Mouse (Mus musculus) thymus, postnatal 25 days (tissue): Measurements from ENCODE around the gene Slc37a2.

ENCODE experiments used
- DNase-seq: peaks from one replicate; pipeline ENCODE4 v3.0.0; 2022

The Slc37a2 gene

DNA sequence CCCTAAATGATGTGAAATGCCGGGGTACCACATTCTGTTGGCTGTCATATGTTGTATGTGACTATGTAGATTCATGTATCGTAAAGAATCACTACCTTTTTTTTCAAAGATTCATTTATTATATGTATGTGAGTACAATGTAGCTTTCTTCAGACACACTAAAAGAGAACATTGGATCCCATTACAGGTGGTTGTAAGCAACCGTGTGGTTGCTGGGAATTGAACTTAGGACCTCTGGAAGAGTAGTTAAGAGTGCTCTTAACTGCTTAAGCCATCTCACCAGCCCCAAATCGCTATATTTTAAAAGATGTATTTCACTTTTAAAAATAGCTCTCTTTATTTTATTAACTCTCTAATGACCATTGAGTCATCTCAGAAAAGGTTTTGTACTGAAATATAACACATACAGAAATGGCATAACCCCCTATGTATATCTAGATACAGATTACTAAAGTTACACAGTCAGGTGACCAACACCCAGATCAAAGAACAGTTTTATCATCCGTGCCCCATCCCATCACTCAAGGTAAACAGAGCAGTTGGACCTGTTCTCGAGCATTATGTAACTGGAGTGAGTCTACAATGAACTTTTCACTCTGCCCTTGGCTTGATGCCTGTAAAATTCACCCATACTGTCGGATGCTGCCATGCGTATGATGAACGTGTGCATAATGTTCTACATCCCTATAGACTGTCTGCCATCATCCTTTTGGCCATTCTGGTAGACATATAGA lies 41.0 kb downstream of the Slc37a2 start:
- no peak for DNase-seq

DNA sequence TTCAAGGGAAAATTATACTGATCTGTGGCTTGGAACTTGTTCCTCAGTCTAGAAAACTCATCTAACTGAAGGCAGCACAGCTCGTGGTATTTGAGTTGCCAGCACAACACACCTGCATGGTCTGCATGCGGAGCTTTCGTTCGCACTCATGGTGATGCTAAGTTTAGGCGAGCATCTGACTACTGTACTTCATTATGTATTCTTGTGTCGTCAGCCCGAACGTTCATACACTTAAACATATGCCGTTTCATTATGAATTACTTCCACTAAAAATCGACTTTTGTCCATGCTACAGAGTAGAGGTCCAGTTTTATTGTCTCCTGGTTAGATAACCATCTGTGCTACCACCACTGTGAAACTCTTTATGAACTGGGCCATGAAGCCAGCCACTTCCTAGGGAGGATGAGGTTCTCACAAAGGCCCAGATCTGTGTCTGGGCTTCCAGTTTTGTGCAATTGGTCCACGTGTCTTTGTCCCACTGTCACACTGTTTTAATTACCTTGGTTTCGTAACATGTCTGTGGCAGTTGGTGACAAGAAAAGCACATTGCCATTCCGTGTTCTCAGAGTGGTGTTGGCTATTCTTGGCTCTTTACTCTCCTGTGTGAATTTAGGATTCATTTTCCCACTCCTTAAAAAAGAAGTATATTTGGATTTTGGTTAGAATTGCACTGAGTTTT lies 42.3 kb downstream of the Slc37a2 start:
- DNase-seq, result no peak

DNA sequence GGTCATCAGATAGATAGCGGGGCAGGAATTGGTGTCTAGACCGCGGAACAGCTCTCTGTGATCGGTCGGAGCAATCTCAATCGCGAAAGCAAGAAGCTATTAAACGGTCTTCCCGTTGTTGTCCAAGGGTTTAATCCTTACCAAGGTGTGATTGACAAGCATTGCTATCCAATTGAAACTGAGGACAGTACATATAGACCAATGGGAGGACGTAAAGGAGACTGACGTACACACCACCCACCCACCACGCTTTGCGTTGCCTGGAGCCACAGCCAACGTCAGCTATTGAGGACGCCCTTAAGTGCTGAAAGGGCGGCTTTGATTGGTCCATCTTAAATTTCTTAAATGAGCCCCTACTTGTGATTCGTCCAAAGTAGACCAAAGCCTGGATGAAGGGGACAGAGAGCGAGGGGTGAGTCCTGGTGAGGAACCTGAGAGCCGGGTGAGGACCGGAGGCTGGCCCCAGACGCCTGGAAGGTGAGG lies 47.6 kb downstream of the Slc37a2 start, which contains the start of gene Tmem218:
Tmem218 (plus strand) TSS at position 295 of the 483 bp plus-strand sequence.
- DNase-seq, result peak; percentile 90

DNA sequence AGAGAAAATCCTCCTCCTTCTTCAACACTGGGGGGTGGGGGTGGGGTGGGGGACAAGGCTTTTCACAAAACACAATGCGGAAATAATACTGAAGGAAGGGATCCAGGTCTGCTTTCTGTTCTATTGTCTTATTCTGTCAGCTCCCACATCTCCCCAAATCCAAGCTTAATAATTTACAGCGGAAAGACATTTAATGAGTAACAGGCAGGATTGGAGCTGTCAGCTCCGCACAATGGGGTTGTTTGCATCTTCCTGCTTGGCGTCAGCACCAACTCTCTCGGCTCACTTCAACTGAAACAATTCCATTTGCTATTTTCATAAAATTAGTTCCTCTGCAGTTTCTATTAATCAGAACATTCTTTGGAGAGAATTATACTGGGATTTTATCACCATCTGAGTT lies 51.7 kb downstream of the Slc37a2 start:
- DNase-seq, result no peak

DNA sequence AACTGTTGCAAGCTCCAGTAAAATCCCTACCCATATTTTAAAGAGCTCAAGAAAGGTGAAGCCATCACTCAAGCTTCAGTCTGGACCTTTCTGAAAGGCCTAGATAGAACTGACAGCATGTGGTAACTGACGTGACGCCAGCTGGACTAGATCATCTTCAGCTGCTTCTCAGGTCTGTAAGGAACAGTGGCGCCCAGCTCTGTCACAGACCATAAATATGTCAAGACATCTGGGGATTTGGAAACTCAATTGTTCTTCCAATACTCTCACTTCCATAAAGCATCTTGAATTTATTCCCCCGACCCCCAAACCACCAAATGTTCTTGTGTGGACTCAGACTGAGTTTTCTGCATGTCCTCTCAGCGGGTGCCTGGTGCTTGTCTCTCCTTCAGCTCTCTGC lies 55.1 kb downstream of the Slc37a2 start:
- DNase-seq, result no peak

DNA sequence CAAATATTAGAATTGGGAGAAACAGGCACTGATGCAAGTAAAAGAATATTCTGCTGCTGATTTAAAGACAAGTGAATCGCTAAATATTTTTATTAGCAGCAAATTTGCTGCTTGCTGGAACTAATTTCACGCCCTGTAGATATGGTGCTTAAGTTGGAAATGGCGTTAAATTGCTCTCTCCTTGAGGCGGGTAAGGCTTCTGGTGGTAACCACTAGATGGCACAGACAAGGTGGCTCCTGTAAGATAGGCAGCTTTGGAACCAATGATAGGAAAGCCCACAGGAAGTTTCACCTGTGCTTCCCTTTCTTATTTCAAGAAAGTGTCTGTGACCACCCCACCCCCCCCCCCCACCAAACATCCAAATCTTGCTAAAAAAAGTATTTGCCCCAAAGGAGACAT lies 58.5 kb downstream of the Slc37a2 start:
- DNase-seq, result no peak

DNA sequence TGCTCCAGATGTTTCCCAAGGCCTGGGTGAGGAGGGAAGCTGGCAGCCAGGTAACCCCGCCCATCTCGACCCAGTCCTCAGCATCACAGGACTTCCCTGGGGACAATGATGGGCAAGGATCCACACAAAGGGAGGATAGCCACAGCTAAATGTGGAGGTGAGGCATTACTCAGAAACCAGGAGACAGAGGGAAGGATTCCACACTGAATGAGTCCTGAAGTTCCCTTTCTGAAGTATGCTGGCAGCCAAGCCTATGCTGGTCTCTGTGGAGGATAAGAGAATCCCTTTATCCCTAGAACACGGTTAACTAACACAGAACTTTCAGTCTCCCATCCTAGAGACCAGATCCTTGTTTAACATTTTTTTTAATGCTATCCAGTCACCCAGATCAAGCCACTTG lies 67.5 kb downstream of the Slc37a2 start:
- DNase-seq, result no peak

DNA sequence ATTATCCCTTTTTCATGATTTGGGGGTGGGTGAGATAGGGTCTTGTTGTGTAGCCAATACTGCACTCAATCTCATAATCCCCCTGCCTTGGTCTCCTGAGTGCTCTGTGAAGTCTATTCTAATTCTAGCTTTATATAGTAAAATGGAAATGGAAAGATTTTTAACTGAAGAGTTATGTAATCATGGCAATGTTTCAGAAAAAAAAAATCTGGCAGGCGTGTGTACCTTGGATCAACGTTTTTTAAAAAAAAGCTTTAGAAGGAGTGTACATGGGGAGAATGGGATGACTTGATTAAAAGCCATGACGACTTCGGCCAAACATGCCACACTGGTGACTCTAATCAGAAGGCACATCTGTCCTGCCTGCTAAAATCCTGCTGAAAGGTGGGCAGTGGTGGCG lies 68.1 kb downstream of the Slc37a2 start:
- no peak for DNase-seq

DNA sequence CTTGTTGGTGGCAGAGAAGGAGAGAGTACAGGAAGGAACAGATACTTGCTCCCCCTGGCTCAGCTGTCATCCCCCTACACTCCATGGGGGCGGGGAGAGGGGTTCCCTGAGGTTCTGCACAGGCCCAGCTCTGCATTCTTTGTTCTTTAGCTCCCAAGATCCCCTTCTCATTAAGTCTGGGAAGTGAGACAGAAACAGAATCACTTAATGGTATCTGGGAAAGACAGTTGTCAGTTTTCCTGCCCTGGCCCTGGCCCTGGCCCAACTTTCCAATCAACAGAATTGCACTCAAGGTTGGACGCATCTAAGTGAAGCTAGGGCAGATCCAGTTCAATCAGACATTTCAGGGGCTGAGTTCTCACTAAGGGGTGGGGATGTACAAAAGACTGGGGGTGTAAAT lies 72.4 kb downstream of the Slc37a2 start:
- no peak for DNase-seq

DNA sequence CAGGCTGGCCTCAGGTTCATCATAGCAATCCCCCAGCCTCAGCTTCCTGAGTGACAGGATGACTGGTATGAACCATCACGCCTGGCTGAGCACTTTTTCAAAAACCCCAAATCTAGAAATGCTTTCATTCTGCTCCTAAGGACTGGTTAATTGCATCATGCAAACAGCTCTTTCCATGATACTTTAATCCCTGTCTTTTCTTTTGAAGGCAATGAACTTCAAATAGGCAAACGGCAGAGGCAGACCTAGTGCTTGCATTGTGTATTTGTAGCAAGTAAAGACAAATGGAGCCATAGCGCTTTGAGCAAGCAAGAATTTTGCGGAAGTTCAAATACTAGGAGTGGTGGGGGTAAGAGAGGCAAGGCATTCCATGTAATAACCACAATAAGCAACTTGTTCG lies 73.9 kb downstream of the Slc37a2 start:
- DNase-seq, result no peak

DNA sequence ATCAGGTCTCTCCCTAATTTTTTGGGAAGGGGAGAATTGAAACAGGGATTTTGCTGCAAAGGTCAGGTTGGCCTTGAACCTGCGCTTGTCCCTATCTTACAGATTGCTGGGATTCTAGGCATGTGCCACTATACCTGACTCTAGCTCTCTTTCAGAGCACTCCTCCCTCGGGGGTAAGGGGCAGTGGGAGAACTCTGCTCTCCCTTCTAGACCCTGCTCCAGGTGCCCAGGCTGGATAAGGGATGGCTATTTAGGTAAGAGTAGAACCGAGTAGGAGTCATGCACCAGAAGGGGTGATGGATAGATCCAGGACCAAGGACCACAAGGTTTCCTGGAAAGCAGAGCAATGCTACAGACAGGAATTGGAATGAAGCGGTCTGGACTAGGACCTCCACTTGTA lies 75.9 kb downstream of the Slc37a2 start:
- DNase-seq, result no peak

DNA sequence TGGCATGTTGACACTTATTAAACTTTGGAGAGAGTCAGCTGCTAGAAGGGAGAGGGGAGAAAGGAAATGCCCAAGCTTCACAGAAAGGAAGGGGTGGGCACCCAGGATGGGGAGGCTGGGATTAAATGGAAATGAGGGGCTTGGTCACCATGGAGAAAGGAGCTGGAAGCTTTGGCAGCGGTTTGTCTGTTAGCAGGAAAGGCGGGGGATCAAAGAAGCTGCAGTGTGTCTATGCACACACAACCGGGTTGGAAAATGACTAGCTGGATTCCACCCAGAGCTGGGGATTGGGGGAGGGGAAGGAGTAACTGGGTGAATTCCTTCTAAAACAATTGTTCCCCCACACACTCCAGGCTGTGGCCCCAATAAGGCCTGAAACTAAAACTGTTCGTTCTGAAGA lies 76.6 kb downstream of the Slc37a2 start:
- DNase-seq, result no peak
